Mouse (Mus musculus) urinary bladder, adult 2 months (tissue): ENCODE results near the gene Tmx1. TPM values are rescaled to one million over a fixed set of nuclear protein-coding genes. Genes with fewer than 3 reads are reported as not detected.

Experiments used
- DNase-seq: peaks from one replicate; pipeline ENCODE4 v3.0.0; 2022; ENCODE audit warnings: low spot score
- polyA plus RNA-seq: library from polyadenylated mRNA; depleted of rRNA; stranded (reverse); fragments of >200 nt; gene quantifications from 2 replicates; pipeline ENCODE4 v1.2.3, GENCODE M21; 2012; rRNA removed

The Tmx1 gene
- polyA plus RNA-seq = 28.7 and 30.2 TPM in 2 replicates

DNA sequence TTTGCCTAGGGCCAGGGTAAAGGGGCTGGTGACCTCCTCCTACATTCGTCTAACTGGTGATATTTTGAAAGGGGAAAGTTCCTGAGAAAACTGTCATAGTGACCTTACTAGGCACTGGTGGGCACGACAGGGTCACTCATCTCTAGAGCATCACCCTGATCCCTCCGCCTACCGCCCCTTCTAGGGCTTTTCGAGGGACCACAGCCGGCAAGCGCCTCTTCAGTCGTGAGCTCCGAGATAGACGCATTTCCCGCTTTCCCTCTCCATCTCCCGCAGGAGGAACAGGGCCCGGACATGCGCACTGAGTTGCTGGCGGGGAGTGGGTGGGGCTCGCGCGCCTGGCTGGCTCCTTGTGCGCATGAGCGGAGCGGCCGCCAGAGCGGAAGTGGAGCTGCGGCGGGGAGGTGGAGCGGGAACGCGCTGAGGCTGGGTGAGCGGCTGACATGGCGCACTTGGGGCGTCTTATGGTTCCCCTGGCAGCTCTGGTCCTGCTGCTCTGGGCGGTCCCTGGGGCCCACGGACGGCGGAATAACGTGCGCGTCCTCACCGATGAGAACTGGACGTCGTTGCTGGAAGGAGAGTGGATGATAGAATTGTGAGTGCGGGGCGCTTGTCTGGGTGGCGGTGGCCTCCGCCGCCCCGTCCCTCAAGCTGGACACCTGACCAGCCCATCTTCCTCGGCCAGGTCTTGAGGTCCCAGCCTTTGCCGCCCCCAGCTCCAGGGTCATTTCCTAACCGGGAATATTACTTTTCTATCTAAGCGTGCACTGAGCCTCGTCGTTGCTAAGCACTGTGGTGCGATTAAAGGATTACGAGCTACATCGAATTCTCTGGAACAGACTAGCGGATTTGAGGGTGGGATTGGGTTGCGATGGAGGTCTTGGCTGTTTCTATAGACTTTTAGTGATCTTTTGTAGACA lies at the start of gene Tmx1:
Gene Tmx1, plus strand, starts transcription at position 370 of the 920 bp plus-strand sequence.
- peak; percentile 99 for DNase-seq

GRCm38 (mm10) chr12:70404327-70404726 lies 48.6 kb upstream of the Tmx1 start:
- no peak for DNase-seq

DNA sequence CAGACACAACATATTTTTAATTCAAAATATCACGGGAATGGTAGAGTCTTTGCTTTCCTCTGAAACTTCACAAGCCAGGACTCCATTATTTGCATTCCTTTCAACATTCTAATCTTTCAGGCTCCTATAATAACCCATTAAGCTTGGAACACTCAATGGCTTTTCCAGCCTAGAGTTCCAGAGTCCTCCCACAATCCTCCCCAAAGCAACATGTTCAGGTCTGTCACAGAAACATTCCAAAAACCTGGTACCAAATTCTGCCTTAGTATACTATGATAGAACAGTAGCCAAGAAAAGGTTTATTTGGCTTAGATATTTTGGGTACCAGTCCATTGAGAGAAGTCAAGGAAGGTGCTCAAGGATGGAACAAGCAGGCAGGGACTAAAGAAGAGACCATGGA lies 44.5 kb upstream of the Tmx1 start:
- DNase-seq = no peak

GRCm38 (mm10) chr12:70409600-70409999 lies 43.3 kb upstream of the Tmx1 start:
- DNase-seq = no peak

DNA sequence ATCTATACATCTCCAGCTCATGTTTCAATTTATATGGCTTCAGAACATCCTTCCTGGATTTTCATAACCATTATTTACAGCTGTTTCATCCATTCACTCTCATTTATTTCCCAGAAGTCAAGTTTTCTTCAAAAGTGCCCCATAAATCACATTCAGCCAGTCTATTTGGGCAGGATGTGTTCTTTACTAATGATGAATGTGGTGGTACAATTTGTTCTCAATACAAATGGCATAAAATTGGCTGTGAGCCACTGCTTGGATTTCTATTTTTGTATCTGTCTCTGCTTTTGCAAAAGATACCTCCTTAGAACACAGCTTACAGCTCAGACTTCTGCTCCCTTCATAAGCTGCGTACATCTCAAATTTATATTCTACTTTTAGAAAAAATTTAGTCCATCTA lies 32.7 kb upstream of the Tmx1 start:
- no peak for DNase-seq

GRCm38 (mm10) chr12:70421028-70421427 lies 31.9 kb upstream of the Tmx1 start:
- no peak for DNase-seq

- no peak for DNase-seq
These were observed 30.4 kb upstream of the Tmx1 start for GRCm38 (mm10) chr12:70422322-70423118.

DNA sequence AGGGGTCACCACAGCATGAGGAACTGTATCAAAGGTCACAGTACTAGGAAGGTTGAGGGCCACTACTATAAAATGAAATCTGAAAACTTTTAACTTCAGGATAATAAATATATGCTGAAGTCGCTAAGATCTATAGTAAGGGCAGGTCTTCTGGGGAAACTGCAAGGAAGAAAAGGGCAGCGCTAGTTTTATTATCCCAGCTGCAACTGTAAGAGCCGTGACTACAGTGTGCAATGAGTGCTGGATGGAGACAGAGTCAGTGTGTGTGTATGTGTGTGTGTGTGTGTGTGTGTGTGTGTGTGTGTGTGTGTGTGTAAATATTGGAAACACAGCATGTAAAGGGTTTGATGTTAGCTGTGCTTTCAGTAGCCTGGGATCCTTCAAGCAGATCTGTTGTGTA lies 25.0 kb upstream of the Tmx1 start:
- no peak for DNase-seq

DNA sequence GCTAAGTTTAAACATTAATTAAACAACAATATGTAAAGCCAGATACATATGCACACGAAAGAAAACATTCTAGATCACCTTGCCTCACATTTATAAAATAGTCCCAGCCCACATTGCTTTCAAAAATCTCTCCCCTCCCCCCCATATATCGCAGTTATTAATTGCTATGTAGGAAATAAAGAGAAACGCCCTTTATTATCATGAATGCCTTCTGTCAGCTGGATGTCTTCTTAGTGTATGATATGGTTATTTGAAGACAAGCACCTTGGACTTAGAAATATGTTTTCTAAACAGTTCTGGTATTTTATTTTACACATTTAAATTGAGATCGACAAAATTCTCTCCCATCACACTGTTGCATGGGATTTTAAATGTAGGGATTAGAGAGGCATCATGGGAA lies 23.3 kb upstream of the Tmx1 start:
- no peak for DNase-seq

GRCm38 (mm10) chr12:70430307-70430950 lies 22.5 kb upstream of the Tmx1 start:
- DNase-seq = no peak

- no peak for DNase-seq
These were observed 21.5 kb upstream of the Tmx1 start for GRCm38 (mm10) chr12:70431428-70431827.

GRCm38 (mm10) chr12:70449961-70450360 lies 2.9 kb upstream of the Tmx1 start:
- no peak for DNase-seq

GRCm38 (mm10) chr12:70451533-70451932 lies 1.4 kb upstream of the Tmx1 start:
- no peak for DNase-seq

DNA sequence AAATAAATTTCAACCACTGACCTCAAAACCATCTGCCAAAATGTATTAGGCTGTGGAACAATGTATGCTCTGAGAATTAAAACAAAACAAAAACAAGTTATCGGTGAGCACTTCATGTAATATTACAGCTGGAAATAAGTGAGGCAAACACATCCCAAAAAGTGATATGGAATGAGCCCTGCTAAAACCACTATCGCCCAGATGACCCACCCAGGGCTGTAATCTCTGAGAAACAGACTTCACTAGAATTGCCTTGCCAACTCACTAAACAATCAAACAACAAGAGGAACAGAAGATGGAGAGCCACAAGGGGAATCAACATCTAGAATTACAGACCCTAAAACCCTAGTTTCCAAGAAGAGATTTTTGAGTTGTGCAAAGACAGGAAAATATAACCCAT lies 752 bp upstream of the Tmx1 start:
- DNase-seq = no peak

DNA sequence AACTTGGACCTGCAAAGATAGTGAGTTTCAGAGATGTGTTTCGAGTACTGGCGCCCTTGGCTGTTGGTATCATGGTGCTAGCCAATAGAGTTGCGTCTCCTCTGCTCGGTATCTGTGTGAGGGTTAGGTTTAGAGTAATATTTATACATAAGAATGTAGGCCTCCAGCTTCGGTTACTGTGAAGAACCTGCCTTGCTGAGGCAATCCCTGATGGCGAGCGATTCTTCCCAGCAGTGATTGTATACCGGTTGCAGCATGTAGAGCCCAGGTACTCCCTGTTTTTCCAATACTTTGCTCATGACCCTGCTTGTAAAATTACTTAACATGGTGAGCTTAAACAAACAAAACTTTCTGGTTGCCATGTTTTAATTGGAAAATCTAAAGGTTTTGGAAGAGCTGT lies 2.3 kb downstream of the Tmx1 start:
- no peak for DNase-seq

- no peak for DNase-seq
These were observed 6.7 kb downstream of the Tmx1 start for GRCm38 (mm10) chr12:70459546-70459945.

GRCm38 (mm10) chr12:70464016-70464415 lies 11.1 kb downstream of the Tmx1 start:
- DNase-seq = no peak

- no peak for DNase-seq
These were observed 22.4 kb downstream of the Tmx1 start for GRCm38 (mm10) chr12:70475336-70475735.

DNA sequence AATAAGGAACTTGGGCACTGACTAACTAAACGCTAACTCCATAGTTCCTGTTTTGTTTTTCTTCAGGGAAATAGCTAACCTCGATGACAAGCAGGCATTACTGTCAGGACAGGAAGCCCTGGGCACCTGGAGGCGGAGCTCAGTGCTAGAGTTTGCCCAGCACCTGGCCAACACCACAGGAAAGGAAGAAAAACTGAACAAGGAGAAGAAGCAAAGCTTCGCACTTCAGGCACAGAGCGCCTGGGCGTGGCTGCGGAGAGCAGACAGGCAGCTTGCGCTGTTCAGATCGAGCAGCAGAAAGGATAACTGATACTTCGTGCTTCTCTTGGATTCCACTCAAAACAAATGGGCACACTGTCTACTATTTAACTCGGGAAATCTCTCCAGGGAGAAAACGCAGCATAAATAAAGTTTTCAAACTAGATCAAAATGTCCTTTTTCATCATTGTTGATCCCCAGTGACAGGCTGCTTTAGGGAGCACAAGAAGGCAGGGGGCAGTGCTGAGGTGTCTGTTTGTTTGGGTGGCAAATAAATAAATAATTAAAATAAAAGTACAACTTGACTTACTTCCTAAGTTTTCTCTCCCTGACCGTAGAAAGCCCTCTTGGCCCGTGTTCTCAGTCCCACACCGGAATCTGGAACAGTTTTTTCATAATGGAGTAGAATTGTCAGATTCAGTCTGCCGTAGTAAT lies 24.1 kb downstream of the Tmx1 start:
- no peak for DNase-seq

DNA sequence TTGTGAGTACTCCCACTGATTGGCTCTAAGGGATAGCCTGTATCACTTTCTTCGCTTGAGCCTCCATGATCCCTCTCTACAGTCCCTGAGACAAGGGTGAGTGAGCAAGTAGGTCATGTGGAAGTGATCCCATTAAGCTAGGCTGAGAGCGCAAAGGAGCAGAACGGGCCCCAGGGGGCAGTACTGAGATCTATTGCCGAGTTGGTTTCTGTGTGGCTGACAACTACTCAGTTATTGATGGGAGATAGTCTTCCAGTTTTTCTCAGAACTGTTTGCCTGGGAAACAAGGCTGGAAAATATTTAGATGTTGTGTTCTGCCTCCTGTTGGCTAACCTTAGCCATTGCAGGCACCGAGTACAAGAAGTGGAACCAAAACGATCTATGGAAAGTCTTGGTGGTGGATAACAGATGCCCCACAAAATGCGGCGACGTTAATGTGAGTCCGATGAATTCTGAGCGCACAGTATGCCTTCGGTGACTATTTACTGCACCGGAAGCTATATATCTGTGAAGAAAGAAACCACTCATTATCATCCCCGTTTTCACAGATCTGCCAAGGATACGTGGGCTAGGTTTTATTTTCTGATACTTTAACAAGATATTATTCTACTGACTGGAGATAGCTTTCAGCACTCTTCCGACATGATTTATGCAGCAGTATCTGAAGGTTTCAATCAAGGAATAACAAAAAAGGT lies 24.8 kb downstream of the Tmx1 start:
- DNase-seq = no peak

GRCm38 (mm10) chr12:70485956-70486355 lies 33.1 kb downstream of the Tmx1 start:
- DNase-seq = no peak
